8 mouse cellular contexts compared by ENCODE assay signal in the genomic region with DNA sequence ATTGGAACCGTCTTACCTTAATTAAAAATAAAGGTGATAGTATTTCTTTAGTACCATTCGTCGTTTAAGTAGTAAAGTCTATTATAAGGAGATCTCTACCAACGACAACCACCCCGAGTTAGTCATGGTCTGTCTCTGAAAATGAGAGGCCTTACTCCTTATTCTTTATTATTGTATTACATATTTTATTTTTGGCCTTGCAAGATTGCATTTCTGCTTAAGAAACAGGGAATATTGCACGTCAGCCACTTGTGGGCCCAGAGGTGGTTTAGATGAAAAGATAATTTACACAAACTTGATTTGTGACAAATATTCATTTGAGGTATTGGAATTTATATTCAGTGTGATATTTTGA. TPM values are rescaled to one million over a fixed set of nuclear protein-coding genes. Genes with fewer than 3 reads are reported as not detected.
DNase-seq lines count a peak whose midpoint lies in the region; ATAC-seq and TF ChIP-seq lines count a peak whose summit lies in the region.

No protein-coding gene starts in this region.

- peak overlapping the region; percentile 98 for H3K4me3 ChIP-seq in heart, embryonic 15.5 days
- peak overlapping the region; percentile 84 to 96 for H3K4me3 ChIP-seq in ES-E14 (ENCODE audit: insufficient read depth in 1 of 2, low read depth in 1 of 2, low read length in 2 of 2, poor library complexity in 1 of 2, severe bottlenecking in 1 of 2)
- H3K4me3 ChIP-seq in hindbrain, embryonic 10.5 days, result peak overlapping the region; percentile 92
- H3K4me3 ChIP-seq in midbrain, embryonic 11.5 days (ENCODE audit: low read depth, low read length), result peak overlapping the region; percentile 94

- peaks cover 13% of the 10 kb centered on the region for H3K4me1 ChIP-seq in heart, embryonic 15.5 days (replicated peaks)
- peaks cover 4% of the 10 kb centered on the region in 2 experiments; a peak in 3 of 4 replicates for H3K4me1 ChIP-seq in ES-E14 (ENCODE audit: control insufficient read depth in 2 of 2, insufficient read depth in 2 of 2, low read length in 2 of 2, poor library complexity in 1 of 2)
- H3K4me1 ChIP-seq in hindbrain, embryonic 10.5 days (replicated peaks), result peaks cover 16% of the 10 kb centered on the region
- H3K4me1 ChIP-seq in midbrain, embryonic 11.5 days (ENCODE audit: control insufficient read depth, insufficient read depth, low read length), result peaks cover 4% of the 10 kb centered on the region

- no peak for ATAC-seq in heart, embryonic 15.5 days (replicated peaks; ENCODE audit: insufficient number of reproducible peaks, insufficient read depth, low FRiP score, low read depth)
- no peak for ATAC-seq in midbrain, embryonic 11.5 days (ENCODE audit: low FRiP score)
- ATAC-seq in cerebellum, adult (ENCODE audit: insufficient number of reproducible peaks, low FRiP score, low TSS enrichment), result no peak

- H3K27me3 ChIP-seq in heart, embryonic 15.5 days, result no peaks in the 10 kb centered on the region
- H3K27me3 ChIP-seq in hindbrain, embryonic 10.5 days (ENCODE audit: insufficient read depth, poor library complexity, severe bottlenecking), result no peaks in the 10 kb centered on the region
- no peaks in the 10 kb centered on the region for H3K27me3 ChIP-seq in midbrain, embryonic 11.5 days (ENCODE audit: control insufficient read depth, insufficient read depth, low read length)

- in situ Hi-C loops in ES-E14 (cut with MboI; ENCODE audit: low sequenced_read_pairs in 2 of 2, unreplicated experiment in 2 of 2), result no loop called here

- H3K9me3 ChIP-seq in heart, embryonic 15.5 days (replicated peaks), result no peaks in the 10 kb centered on the region
- H3K9me3 ChIP-seq in ES-E14 (ENCODE audit: control insufficient read depth, insufficient read depth, low read depth, low read length), result no peaks in the 10 kb centered on the region
- H3K9me3 ChIP-seq in hindbrain, embryonic 10.5 days, result no peaks in the 10 kb centered on the region
- no peaks in the 10 kb centered on the region for H3K9me3 ChIP-seq in midbrain, embryonic 11.5 days (ENCODE audit: control insufficient read depth, low read length)

- no peaks in the 10 kb centered on the region for H3K36me3 ChIP-seq in heart, embryonic 15.5 days
- no peaks in the 10 kb centered on the region for H3K36me3 ChIP-seq in ES-E14 (ENCODE audit: control insufficient read depth, insufficient read depth, low read length, poor library complexity, severe bottlenecking)
- H3K36me3 ChIP-seq in hindbrain, embryonic 10.5 days, result peaks cover 11% of the 10 kb centered on the region
- no peaks in the 10 kb centered on the region for H3K36me3 ChIP-seq in midbrain, embryonic 11.5 days (ENCODE audit: control insufficient read depth, insufficient read depth, low read length)

- DNase-seq in heart, postnatal 4 days, result no peak
- DNase-seq in ES-E14 (ENCODE audit: low read depth, low spot score), result no peak
- DNase-seq in hindbrain, embryonic 10.5 days (ENCODE audit: low spot score), result no peak
- peak; percentile 84 for DNase-seq in midbrain, embryonic 11.5 days (ENCODE audit: low spot score, missing footprints)
- DNase-seq in right cerebral cortex, postnatal 25 days, result no peak
- no peak for DNase-seq in ovary, adult 18-20 months (ENCODE audit: low spot score)

- peak overlapping the region; percentile 97 for H3K9ac ChIP-seq in heart, embryonic 15.5 days
- H3K9ac ChIP-seq in ES-E14 (ENCODE audit: insufficient read depth, low read depth, low read length, poor library complexity, severe bottlenecking), result peak overlapping the region; percentile 99
- H3K9ac ChIP-seq in midbrain, embryonic 11.5 days (ENCODE audit: low read length), result peak overlapping the region; percentile 87

- peak overlapping the region; percentile 98 for H3K27ac ChIP-seq in heart, embryonic 15.5 days
- no peak overlapping the region; the same call in 1 of the 2 replicates for H3K27ac ChIP-seq in ES-E14 (ENCODE audit: insufficient read depth, low read depth, low read length, poor library complexity, severe bottlenecking)
- H3K27ac ChIP-seq in hindbrain, embryonic 10.5 days, result peak overlapping the region; percentile 99
- no peak overlapping the region for H3K27ac ChIP-seq in midbrain, embryonic 11.5 days (ENCODE audit: low read depth, low read length)

- WGBS in heart, embryonic 15.5 days, result 2% methylated on average over 6 of the region's 6 CpGs
- whole genome bisulfite sequencing in hindbrain, embryonic 10.5 days, result 6% methylated on average over 6 of the region's 6 CpGs
- WGBS in midbrain, embryonic 11.5 days, result 9% methylated on average over 6 of the region's 6 CpGs

- H3K4me2 ChIP-seq in heart, embryonic 15.5 days, result peak overlapping the region; percentile 61
- H3K4me2 ChIP-seq in midbrain, embryonic 11.5 days, result peak overlapping the region; percentile 66

TF ChIP-seq in ES-E14, 5 proteins besides CTCF, POLR2A, EP300 and RAD21:
- TF ChIP-seq HCFC1 (IDR thresholded peaks at IDR 0.05; ENCODE audit: borderline replicate concordance, insufficient read depth, low read length) (no peak), MAFK (IDR thresholded peaks at IDR 0.05; ENCODE audit: insufficient read depth, low read depth, low read length) (no peak), ZNF384 (IDR thresholded peaks at IDR 0.05; ENCODE audit: low read depth, low read length) (no peak), CHD2 (IDR thresholded peaks at IDR 0.05; ENCODE audit: low read depth, low read length) (no peak), ZC3H11A (IDR thresholded peaks at IDR 0.05; ENCODE audit: borderline replicate concordance, low read depth, low read length) (no peak)

RNA-seq across cellular contexts. Expression of gene Usp34, which starts 0.8 kb away (rescaled TPM):
- polyA plus RNA-seq in heart, embryonic 15.5 days (2015; fragmentation: Nextera tagmentation; extraction: Ambion mirVana), result 12.1 and 14.5 TPM in 2 replicates
- 10 to 100 TPM; 51.9 to 55.2 TPM for total RNA-seq in heart, postnatal 4 days (2021)
- total RNA-seq in ES-E14 (2012; rRNA removed), result 61.2 and 70.0 TPM in 2 replicates
- polyA plus RNA-seq in hindbrain, embryonic 10.5 days (2016; fragmentation: Nextera tagmentation; extraction: Ambion mirVana), result 18.6 and 21.3 TPM in 2 replicates
- 31.7 and 34.3 TPM in 2 replicates for polyA plus RNA-seq in midbrain, embryonic 11.5 days (2014; fragmentation: Nextera tagmentation; extraction: Ambion mirVana)

RNA-seq across cellular contexts. Expression of gene Xpo1, which starts 51.7 kb away (rescaled TPM):
- 46.0 and 58.0 TPM in 2 replicates for polyA plus RNA-seq in heart, embryonic 15.5 days (2015; fragmentation: Nextera tagmentation; extraction: Ambion mirVana)
- 10 to 100 TPM; 72.4 to 80.0 TPM for total RNA-seq in heart, postnatal 4 days (2021)
- 151 and 245 TPM in 2 replicates for total RNA-seq in ES-E14 (2012; rRNA removed)
- polyA plus RNA-seq in hindbrain, embryonic 10.5 days (2016; fragmentation: Nextera tagmentation; extraction: Ambion mirVana), result 101 and 125 TPM in 2 replicates
- 171 and 184 TPM in 2 replicates for polyA plus RNA-seq in midbrain, embryonic 11.5 days (2014; fragmentation: Nextera tagmentation; extraction: Ambion mirVana)

Comparison
In these comparisons a context has a peak if more than half of its experiments do, and no peak if none do; other contexts are left out.
1. H3K27ac ChIP-seq: peak in heart, embryonic 15.5 days (single experiment) and hindbrain, embryonic 10.5 days (single experiment); none in ES-E14 (single experiment) and midbrain, embryonic 11.5 days (single experiment).
2. Peak in every context shown above with its lines, with median percentiles within 50 percentile points of each other: H3K4me3 ChIP-seq and H3K9ac ChIP-seq.